Mouse (Mus musculus) lung, embryonic 14.5 days (tissue): ENCODE results near the gene Zcchc7. TPM values are rescaled to one million over a fixed set of nuclear protein-coding genes. Genes with fewer than 3 reads are reported as not detected.
"Not testable (repeated sequence)": the region's sequence is repeated elsewhere in the genome, so short reads cannot be mapped to it uniquely, and the experiment has no call there.

ENCODE experiments used
- ATAC-seq: fragments of 200-750 bp; cut with Nextera tagmentation; 2 replicates; pipeline ENCODE4 v1.8.0; 2017; ENCODE audit warnings: mild to moderate bottlenecking, moderate TSS enrichment, moderate library complexity; ENCODE audit not compliant: insufficient read depth
- DNase-seq: peaks from one replicate; pipeline ENCODE4 v3.0.0-alpha.2; 2015
- H3K27ac ChIP-seq: fragments of 300-500 bp; sonication (generic); 2 replicates; pipeline ENCODE4 v1.5.1; 2014; ENCODE audit warnings: low read depth, mild to moderate bottlenecking, moderate library complexity
- H3K27me3 ChIP-seq: fragments of 300-500 bp; sonication (generic); 2 replicates; pipeline ENCODE4 v1.6.1; 2014; ENCODE audit warnings: low read length, control low read depth; ENCODE audit not compliant: insufficient read depth
- H3K36me3 ChIP-seq: fragments of 300-500 bp; sonication (generic); 2 replicates; pipeline ENCODE4 v1.6.1; 2014; ENCODE audit warnings: control low read depth; ENCODE audit not compliant: insufficient read depth
- H3K4me1 ChIP-seq: fragments of 300-500 bp; sonication (generic); 2 replicates; pipeline ENCODE4 v1.6.1; 2014; ENCODE audit warnings: antibody characterized with exemption, control low read depth; ENCODE audit not compliant: insufficient read depth
- H3K4me2 ChIP-seq: fragments of 300-500 bp; sonication (generic); 2 replicates; pipeline ENCODE4 v1.6.1; 2014; ENCODE audit warnings: mild to moderate bottlenecking
- H3K4me3 ChIP-seq: fragments of 300-500 bp; sonication (generic); 2 replicates; pipeline ENCODE4 v1.5.1; 2014; ENCODE audit warnings: low read depth, low read length
- H3K9ac ChIP-seq: fragments of 300-500 bp; sonication (generic); 2 replicates; pipeline ENCODE4 v1.6.1; 2014
- H3K9me3 ChIP-seq: fragments of 300-500 bp; sonication (generic); 2 replicates; pipeline ENCODE4 v1.6.1; 2016; ENCODE audit warnings: low read depth, low read length, control low read depth
- CTCF ChIP-seq: IDR thresholded peaks from 2 replicates; pipeline ENCODE4 v1.5.1; 2016; ENCODE audit warnings: antibody characterized with exemption, low read depth
- WGBS: fragments of 180-500 bp; shearing (Covaris S2); extraction: QIAGEN DNeasy Blood & Tissue Kit; methylation state at CpG from one replicate; pipeline ENCODE4 v1.1.7; 2014; 5-methylcytosine and 5-hydroxymethylcytosine counted together
- polyA plus RNA-seq: library from polyadenylated mRNA; unstranded; fragments of >200 nt; fragmentation: Nextera tagmentation; extraction: Ambion mirVana; gene quantifications from 2 replicates; pipeline ENCODE4 v1.2.1, GENCODE M21; 2014

The Zcchc7 gene
- polyA plus RNA-seq, 1 experiment from 2014 or later = 36.4 TPM

DNA sequence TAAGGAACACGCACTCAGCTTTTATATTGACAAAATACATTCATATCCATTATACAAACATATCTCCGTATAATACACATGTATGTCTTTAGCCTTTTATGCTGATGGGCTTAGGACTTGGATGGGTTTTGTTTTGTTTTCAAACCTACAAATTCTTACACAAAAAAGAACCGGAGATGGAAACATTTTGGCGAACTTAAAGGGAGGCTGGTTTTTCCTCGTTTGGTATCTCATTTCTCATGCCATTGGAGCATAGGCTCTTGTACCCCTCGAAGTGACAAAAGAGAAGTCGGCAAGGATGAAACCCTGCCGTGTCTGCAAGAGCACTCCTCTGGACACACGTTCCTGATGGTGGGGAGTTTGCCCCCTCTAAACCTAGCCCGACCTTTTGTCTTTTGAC is 39.3 kb upstream of the Zcchc7 start:
- DNase-seq (no peak), ATAC-seq (no peak)
- 4% methylated on average over 10 of the region's 10 CpGs for WGBS
- Histone ChIP-seq H3K4me2 (no peak overlapping the region), H3K27ac (no peak overlapping the region), H3K9me3 (no peaks in the 10 kb centered on the region), H3K9ac (no peak overlapping the region), H3K27me3 (peaks cover 74% of the 10 kb centered on the region), H3K36me3 (no peaks in the 10 kb centered on the region), H3K4me1 (no peaks in the 10 kb centered on the region), H3K4me3 (no peak overlapping the region)
- TF ChIP-seq CTCF = no peak

DNA sequence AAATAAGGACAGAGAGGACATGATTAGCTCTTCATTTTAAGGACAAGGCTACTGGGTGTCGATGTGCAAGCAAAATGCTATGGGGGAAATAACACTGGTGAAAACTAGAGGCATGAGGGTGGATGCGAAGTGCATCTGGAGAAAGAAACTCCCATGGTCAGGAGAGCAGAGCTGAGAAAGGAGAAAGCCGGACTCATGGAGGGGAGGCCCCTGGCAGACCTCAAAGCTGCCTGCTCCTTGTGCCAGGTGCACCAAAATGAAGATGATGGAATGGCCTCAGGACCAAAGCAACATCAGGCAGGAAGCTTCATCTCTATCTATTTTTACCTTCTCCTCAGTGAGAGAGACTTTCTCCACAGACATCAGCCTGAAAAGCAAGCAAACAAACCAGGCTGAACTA is 38.0 kb upstream of the Zcchc7 start:
- H3K4me2 ChIP-seq = no peak overlapping the region
- DNase-seq = no peak
- H3K9me3 ChIP-seq = no peaks in the 10 kb centered on the region
- H3K9ac ChIP-seq = no peak overlapping the region
- WGBS = 76% methylated on average over 3 of the region's 3 CpGs
- no peak for TF ChIP-seq CTCF
- no peaks in the 10 kb centered on the region for H3K4me1 ChIP-seq
- ATAC-seq = no peak
- no peak overlapping the region for H3K27ac ChIP-seq
- H3K36me3 ChIP-seq = no peaks in the 10 kb centered on the region
- peaks cover 61% of the 10 kb centered on the region for H3K27me3 ChIP-seq
- H3K4me3 ChIP-seq = no peak overlapping the region

DNA sequence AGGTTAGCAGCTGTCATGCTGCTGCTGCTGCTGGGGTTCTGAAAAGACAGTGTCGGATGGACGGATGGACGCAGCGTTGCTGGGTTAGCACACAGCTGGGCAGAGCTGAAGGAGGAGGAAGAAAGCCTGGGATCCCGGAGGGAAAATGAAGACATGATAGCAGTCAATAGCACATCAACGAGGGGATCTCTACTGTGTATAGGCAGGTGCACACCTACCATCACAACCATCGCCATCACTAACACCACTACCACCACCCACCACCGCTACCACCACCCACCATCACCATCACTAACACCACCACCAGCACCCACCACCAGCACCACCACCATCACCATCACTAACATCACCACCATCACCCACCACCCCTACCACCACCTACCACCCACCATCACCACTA is 35.6 kb upstream of the Zcchc7 start:
- H3K9ac ChIP-seq = no peak overlapping the region
- H3K9me3 ChIP-seq = no peaks in the 10 kb centered on the region
- H3K4me1 ChIP-seq = no peaks in the 10 kb centered on the region
- peaks cover 38% of the 10 kb centered on the region for H3K27me3 ChIP-seq
- no peak overlapping the region for H3K4me3 ChIP-seq
- 84% methylated on average over 8 of the region's 8 CpGs for WGBS
- no peaks in the 10 kb centered on the region for H3K36me3 ChIP-seq
- TF ChIP-seq CTCF = no peak
- ATAC-seq (no peak), DNase-seq (no peak)
- H3K27ac ChIP-seq = no peak overlapping the region
- no peak overlapping the region for H3K4me2 ChIP-seq

DNA sequence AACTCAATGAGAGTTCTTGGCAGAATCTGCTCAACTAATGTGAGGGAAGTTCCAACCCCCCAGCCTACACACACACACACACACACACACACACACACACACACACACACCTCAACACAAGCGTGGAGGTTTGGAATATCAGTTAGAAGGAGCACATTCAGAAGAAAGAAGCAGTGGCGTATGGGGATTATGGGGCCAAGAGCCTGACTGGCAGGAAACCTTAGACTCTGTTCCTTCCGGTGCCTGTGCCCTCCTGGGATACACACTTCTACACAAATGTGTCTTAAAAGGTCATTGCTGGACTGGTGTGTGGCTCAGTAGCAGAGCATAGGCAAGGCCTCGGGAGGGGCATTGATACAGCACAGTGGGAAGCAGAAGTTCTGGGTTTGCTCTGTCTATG is 34.4 kb upstream of the Zcchc7 start:
- 83% methylated on average over 4 of the region's 4 CpGs for WGBS
- ATAC-seq (no peak), DNase-seq (no peak)
- no peaks in the 10 kb centered on the region for H3K9me3 ChIP-seq
- no peak overlapping the region for H3K27ac ChIP-seq
- H3K4me1 ChIP-seq = no peaks in the 10 kb centered on the region
- no peaks in the 10 kb centered on the region for H3K36me3 ChIP-seq
- no peak overlapping the region for H3K9ac ChIP-seq
- H3K4me3 ChIP-seq = no peak overlapping the region
- H3K27me3 ChIP-seq = peaks cover 30% of the 10 kb centered on the region
- no peak for TF ChIP-seq CTCF
- no peak overlapping the region for H3K4me2 ChIP-seq

DNA sequence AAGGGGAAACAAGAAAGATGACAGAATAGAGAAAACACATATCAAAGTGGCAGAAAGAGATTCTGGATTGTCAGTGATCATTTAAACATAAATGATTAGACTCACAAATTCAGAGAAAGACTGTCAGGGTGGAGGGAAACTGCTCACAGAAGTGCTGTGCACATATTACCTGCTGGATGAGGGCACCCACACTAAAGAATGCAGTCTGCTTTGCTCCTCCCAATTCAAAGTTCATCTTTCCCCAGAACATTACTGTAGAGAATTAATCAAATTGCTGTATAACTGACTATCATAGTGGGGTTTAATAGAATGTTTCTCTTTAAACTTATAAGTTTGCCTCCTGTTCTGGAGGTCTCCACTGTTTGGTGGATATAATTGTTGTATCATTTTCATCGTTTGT is 15.2 kb upstream of the Zcchc7 start:
- no peak for TF ChIP-seq CTCF
- no peaks in the 10 kb centered on the region; the same call in 1 of the 2 replicates for H3K9me3 ChIP-seq
- H3K4me1 ChIP-seq = no peaks in the 10 kb centered on the region
- no peak overlapping the region for H3K4me3 ChIP-seq
- H3K27me3 ChIP-seq = no peaks in the 10 kb centered on the region
- no peak for DNase-seq
- H3K27ac ChIP-seq = no peak overlapping the region
- no peaks in the 10 kb centered on the region for H3K36me3 ChIP-seq
- no peak overlapping the region for H3K4me2 ChIP-seq
- H3K9ac ChIP-seq = no peak overlapping the region
- ATAC-seq = no peak
- WGBS = 68% methylated on average over 1 of the region's 1 CpGs

DNA sequence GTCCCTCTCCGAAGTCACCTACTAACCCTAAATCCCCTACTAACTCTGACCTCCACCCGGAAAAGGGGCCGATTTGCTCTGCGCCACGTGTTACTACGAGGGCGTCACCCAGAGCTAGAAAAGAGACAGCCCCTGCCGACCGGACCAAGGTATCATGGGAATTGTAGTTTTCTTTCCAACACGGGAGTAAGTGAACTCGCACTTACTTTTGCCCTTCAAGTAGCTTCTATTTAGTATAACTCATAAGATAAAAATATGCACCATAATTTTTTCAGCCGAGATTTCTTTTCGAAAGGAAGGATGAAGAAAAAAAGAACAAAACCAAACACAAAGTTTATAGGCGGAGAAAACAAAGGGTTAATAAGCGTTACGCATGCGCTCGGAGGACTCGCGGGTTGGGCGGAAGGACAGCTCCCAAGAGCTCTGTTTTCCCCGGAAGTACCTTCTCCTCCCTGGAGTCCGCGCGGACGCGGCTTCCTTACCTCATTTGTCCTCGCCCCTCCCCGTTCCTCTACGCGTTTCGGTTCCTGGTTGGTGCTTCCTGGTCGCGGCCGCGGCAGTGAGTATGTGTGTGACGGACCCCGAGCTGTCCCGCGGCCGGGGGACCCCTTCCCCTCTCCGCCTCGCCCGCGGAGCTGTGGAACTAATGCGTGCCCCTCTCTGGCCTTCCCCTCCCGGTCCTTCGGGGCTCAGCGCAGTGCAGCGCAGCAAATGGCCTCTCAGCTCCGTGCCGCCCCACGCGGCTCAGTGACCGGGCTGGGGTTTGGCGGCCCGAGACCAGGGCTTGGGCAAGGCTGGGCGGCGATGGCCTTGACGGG is 666 bp downstream of the Zcchc7 start:
- peak; percentile 99 for ATAC-seq
- WGBS = under 1% methylated on average over 58 of the region's 60 CpGs

DNA sequence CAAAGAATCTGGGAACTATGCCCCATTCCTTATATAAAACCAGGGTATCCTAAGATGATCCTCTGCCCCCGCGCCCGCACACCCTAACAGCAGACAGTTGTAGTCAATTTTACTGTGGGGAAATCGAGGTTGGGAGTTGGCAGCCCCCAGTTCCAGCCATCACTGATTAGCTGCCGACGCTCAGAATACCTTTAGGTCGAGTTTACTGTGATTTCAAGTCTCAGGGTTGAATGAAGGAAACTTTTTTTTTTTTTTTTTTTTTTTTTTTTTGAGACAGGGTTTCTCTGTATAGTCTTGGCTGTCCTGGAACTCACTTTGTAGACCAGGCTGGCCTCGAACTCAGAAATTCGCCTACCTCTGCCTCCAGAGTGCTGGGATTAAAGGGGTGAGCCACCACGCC is 1.5 kb downstream of the Zcchc7 start:
- not testable (repeated sequence) for H3K36me3 ChIP-seq, H3K4me1 ChIP-seq, ATAC-seq, H3K27me3 ChIP-seq, H3K9me3 ChIP-seq, DNase-seq
- Histone ChIP-seq H3K4me3 (peak overlapping the region; percentile 84), H3K4me2 (peak overlapping the region; percentile 71), H3K9ac (peak overlapping the region; percentile 93), H3K27ac (peak overlapping the region; percentile 92; the same call in 1 of the 2 replicates)
- 8% methylated on average over 10 of the region's 10 CpGs for WGBS

More for the DNA sequence above, 666 bp downstream of the Zcchc7 start:
- Histone ChIP-seq H3K27me3 (no peaks in the 10 kb centered on the region), H3K4me3 (peak overlapping the region; percentile 84), H3K36me3 (no peaks in the 10 kb centered on the region), H3K27ac (peak overlapping the region; percentile 92), H3K4me2 (peak overlapping the region; percentile 71), H3K9ac (peak overlapping the region; percentile 93), H3K9me3 (no peaks in the 10 kb centered on the region), H3K4me1 (0 out of 2 replicates have a peak, but pooled peaks cover 4% of the 10 kb centered on the region)
- peak; percentile 97 for DNase-seq
- peak; percentile 27 for TF ChIP-seq CTCF
